Mouse (Mus musculus): Measurements from ENCODE around the gene Adgrg1. TPM values are rescaled to one million over a fixed set of nuclear protein-coding genes. Genes with fewer than 3 reads are reported as not detected.

Gene Adgrg1
- polyA plus RNA-seq, 1 experiment from 2014 or later: 7.0 TPM

GRCm38 (mm10) chr8:95041883-95042784, 67.6 kb downstream of the Adgrg1 start:
- H3K27me3 ChIP-seq: 0 out of 2 replicates have a peak, but pooled peaks cover 2% of the 10 kb centered on the region
- H3K36me3 ChIP-seq: no peaks in the 10 kb centered on the region
- 0 out of 2 replicates have a peak, but pooled peaks cover under 1% of the 10 kb centered on the region for H3K4me1 ChIP-seq (replicated peaks)
- no peak overlapping the region for H3K27ac ChIP-seq
- H3K4me2 ChIP-seq: no peak overlapping the region
- no peak overlapping the region for H3K4me3 ChIP-seq (replicated peaks)
- 65% methylated on average over 6 of the region's 6 CpGs for WGBS
- no peak overlapping the region for H3K9ac ChIP-seq (replicated peaks)
- no peak for ATAC-seq (ENCODE audit: insufficient number of reproducible peaks, insufficient read depth, low FRiP score, low TSS enrichment, low read depth)
- no peaks in the 10 kb centered on the region for H3K9me3 ChIP-seq

GRCm38 (mm10) chr8:95044811-95045210, 70.3 kb downstream of the Adgrg1 start:
- 75% methylated on average over 4 of the region's 4 CpGs for WGBS
- H3K4me3 ChIP-seq (replicated peaks): no peak overlapping the region
- H3K9me3 ChIP-seq: no peaks in the 10 kb centered on the region
- no peak overlapping the region for H3K4me2 ChIP-seq
- H3K4me1 ChIP-seq (replicated peaks): peaks cover 20% of the 10 kb centered on the region
- H3K9ac ChIP-seq (replicated peaks): no peak overlapping the region
- ATAC-seq (ENCODE audit: insufficient number of reproducible peaks, insufficient read depth, low FRiP score, low TSS enrichment, low read depth): no peak
- no peaks in the 10 kb centered on the region for H3K27me3 ChIP-seq
- H3K27ac ChIP-seq: no peak overlapping the region
- H3K36me3 ChIP-seq: no peaks in the 10 kb centered on the region

GRCm38 (mm10) chr8:95046982-95047381, 72.4 kb downstream of the Adgrg1 start:
- Histone ChIP-seq H3K4me2 (no peak overlapping the region), H3K4me1 (replicated peaks) (peaks cover 20% of the 10 kb centered on the region), H3K4me3 (replicated peaks) (no peak overlapping the region), H3K9ac (replicated peaks) (no peak overlapping the region), H3K27me3 (no peaks in the 10 kb centered on the region), H3K9me3 (no peaks in the 10 kb centered on the region), H3K36me3 (no peaks in the 10 kb centered on the region), H3K27ac (0 out of 2 replicates have a peak overlapping the region, but pooled peaks have one; percentile 1)
- WGBS: 63% methylated on average over 3 of the region's 3 CpGs
- no peak for ATAC-seq (ENCODE audit: insufficient number of reproducible peaks, insufficient read depth, low FRiP score, low TSS enrichment, low read depth)

- WGBS: 59% methylated on average over 6 of the region's 6 CpGs
- Histone ChIP-seq H3K27ac (no peak overlapping the region), H3K27me3 (no peaks in the 10 kb centered on the region)
Observed at GRCm38 (mm10) chr8:95047884-95048680, 73.5 kb downstream of the Adgrg1 start.

DNA sequence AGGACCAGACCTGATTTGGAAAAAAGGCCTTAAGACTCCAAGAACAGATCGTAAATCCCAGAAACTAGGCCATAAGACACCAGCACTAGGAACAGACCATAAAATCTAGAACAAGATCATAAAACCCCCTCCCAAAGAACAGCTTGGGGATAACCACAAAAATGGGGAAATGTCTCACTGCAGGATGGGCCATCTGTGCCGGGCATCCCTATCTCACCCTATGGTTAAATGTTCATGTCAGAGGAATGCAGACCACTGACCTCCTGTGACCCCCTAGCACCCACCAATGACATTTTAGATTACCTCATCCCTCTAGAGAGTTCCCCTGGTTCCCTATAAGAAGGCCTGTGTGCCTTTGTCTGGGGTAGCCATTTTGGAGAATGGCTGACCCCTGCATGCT, 75.1 kb downstream of the Adgrg1 start:
- no peak overlapping the region for H3K4me3 ChIP-seq (replicated peaks)
- H3K9ac ChIP-seq (replicated peaks): no peak overlapping the region
- 16% methylated on average over 2 of the region's 2 CpGs for WGBS
- peaks cover 20% of the 10 kb centered on the region for H3K4me1 ChIP-seq (replicated peaks)
- peak overlapping the region; percentile 46; the same call in 1 of the 2 replicates for H3K27ac ChIP-seq
- no peak overlapping the region for H3K4me2 ChIP-seq
- no peaks in the 10 kb centered on the region for H3K27me3 ChIP-seq
- H3K9me3 ChIP-seq: no peaks in the 10 kb centered on the region
- H3K36me3 ChIP-seq: no peaks in the 10 kb centered on the region
- no peak for ATAC-seq (ENCODE audit: insufficient number of reproducible peaks, insufficient read depth, low FRiP score, low TSS enrichment, low read depth)

More at GRCm38 (mm10) chr8:95047884-95048680, 73.5 kb downstream of the Adgrg1 start:
- Histone ChIP-seq H3K4me3 (replicated peaks) (no peak overlapping the region), H3K9ac (replicated peaks) (no peak overlapping the region), H3K4me2 (no peak overlapping the region), H3K4me1 (replicated peaks) (peaks cover 20% of the 10 kb centered on the region), H3K36me3 (no peaks in the 10 kb centered on the region), H3K9me3 (no peaks in the 10 kb centered on the region)
- no peak for ATAC-seq (ENCODE audit: insufficient number of reproducible peaks, insufficient read depth, low FRiP score, low TSS enrichment, low read depth)

DNA sequence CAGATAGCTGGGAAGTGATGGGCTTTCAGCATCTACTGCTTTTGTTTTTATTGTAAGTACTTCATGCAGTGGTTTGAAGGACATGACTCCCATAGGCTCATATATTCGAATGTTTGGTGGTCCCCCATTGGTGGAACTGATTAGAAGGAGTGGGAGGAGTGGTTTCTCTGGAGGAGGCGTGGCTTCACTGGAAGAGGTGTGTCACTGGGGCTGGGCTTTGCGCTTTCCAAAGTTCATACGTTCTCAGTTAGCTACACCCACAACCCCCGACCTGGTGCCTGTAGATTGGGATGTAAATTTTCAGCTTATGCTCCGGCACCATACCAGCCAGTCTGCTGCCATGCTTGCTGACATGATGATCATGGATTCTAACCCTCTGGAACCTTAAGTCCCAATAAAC, 79.9 kb downstream of the Adgrg1 start:
- no peaks in the 10 kb centered on the region for H3K36me3 ChIP-seq
- H3K4me3 ChIP-seq (replicated peaks): no peak overlapping the region
- H3K9me3 ChIP-seq: no peaks in the 10 kb centered on the region
- peaks cover 4% of the 10 kb centered on the region; the same call in 1 of the 2 replicates for H3K4me1 ChIP-seq (replicated peaks)
- no peak overlapping the region for H3K9ac ChIP-seq (replicated peaks)
- WGBS: 56% methylated on average over 6 of the region's 6 CpGs
- no peak overlapping the region for H3K27ac ChIP-seq
- no peak for ATAC-seq (ENCODE audit: insufficient number of reproducible peaks, insufficient read depth, low FRiP score, low TSS enrichment, low read depth)
- H3K4me2 ChIP-seq: no peak overlapping the region
- H3K27me3 ChIP-seq: 0 out of 2 replicates have a peak, but pooled peaks cover 3% of the 10 kb centered on the region

DNA sequence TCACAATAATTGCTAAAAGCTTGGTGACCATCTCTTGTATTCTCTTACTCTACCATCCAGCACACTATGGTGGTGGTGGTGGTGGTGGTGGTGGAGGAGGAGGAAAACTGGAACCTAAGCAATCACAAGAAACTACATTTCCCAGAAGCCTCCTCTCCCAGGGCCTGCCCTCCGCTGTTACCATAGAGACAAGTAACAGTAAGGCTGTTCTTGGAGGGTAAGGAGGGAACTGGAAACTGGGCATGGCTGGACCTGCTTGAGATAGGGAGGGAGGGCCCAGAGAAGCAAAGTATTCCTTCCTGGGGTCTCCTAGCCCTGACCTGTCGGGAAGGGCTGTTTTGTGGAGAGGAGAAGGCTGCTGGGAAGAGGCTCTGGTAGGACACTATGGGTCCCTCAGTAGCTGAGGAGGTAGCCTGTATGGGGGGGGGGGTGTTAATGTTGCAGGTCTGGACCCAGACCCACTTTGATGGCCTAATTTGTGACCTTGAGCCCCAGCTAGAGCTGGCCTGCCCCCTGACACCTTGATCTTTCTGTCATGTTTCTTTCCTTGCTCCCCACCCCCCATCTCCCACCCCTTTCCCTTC, 80.5 kb downstream of the Adgrg1 start, which contains the start of gene Drc7:
Gene Drc7, plus strand, starts transcription at position 177 of the 584 bp plus-strand sequence.
- no peak within 1 kb of the TSS for H3K4me2 ChIP-seq
- peak; percentile 33; the same call in 1 of the 2 replicates for ATAC-seq (ENCODE audit: insufficient number of reproducible peaks, insufficient read depth, low FRiP score, low TSS enrichment, low read depth)
- no peaks in the 10 kb centered on the region for H3K4me1 ChIP-seq (replicated peaks)
- 22% methylated on average over 2 of the region's 2 CpGs for WGBS
- 0 out of 2 replicates have a peak, but pooled peaks cover 3% of the 10 kb centered on the region for H3K27me3 ChIP-seq
- H3K27ac ChIP-seq: no peak within 1 kb of the TSS
- no peak within 1 kb of the TSS for H3K9ac ChIP-seq (replicated peaks)
- no peaks in the 10 kb centered on the region for H3K9me3 ChIP-seq
- H3K36me3 ChIP-seq: no peaks in the 10 kb centered on the region
- no peak within 1 kb of the TSS for H3K4me3 ChIP-seq (replicated peaks)

DNA sequence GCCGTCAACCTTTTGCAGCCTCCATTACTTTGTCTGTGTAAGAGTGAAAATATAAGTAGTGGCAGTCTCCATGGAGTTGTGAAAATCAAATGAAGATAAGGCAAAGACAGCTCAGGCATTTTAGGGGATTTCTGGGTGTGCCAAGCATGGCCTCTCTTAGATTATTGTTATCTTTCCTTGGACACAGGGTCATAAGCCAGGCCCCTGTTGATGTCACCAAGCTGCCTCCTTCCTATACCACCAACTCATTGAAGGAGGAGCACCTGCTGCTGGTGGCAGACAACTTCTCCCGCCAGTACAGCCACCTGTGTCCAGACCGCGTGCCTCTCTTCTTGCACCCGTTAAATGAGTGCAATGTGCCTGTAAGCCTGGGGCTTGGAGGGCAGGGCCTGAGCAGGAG, 81.9 kb downstream of the Adgrg1 start:
- H3K4me3 ChIP-seq (replicated peaks): no peak overlapping the region
- ATAC-seq (ENCODE audit: insufficient number of reproducible peaks, insufficient read depth, low FRiP score, low TSS enrichment, low read depth): no peak
- no peak overlapping the region for H3K4me2 ChIP-seq
- H3K4me1 ChIP-seq (replicated peaks): no peaks in the 10 kb centered on the region
- no peak overlapping the region for H3K9ac ChIP-seq (replicated peaks)
- 85% methylated on average over 5 of the region's 5 CpGs for WGBS
- H3K9me3 ChIP-seq: no peaks in the 10 kb centered on the region
- H3K27me3 ChIP-seq: 0 out of 2 replicates have a peak, but pooled peaks cover 3% of the 10 kb centered on the region
- no peaks in the 10 kb centered on the region for H3K36me3 ChIP-seq
- H3K27ac ChIP-seq: no peak overlapping the region

- H3K9ac ChIP-seq (replicated peaks): no peak overlapping the region
- no peaks in the 10 kb centered on the region for H3K4me1 ChIP-seq (replicated peaks)
- no peak overlapping the region for H3K27ac ChIP-seq
- no peak overlapping the region for H3K4me3 ChIP-seq (replicated peaks)
- H3K36me3 ChIP-seq: no peaks in the 10 kb centered on the region
- 74% methylated on average over 6 of the region's 6 CpGs for WGBS
- no peaks in the 10 kb centered on the region for H3K9me3 ChIP-seq
- no peak overlapping the region for H3K4me2 ChIP-seq
- 0 out of 2 replicates have a peak, but pooled peaks cover 3% of the 10 kb centered on the region for H3K27me3 ChIP-seq
- no peak for ATAC-seq (ENCODE audit: insufficient number of reproducible peaks, insufficient read depth, low FRiP score, low TSS enrichment, low read depth)
Observed at GRCm38 (mm10) chr8:95058661-95059060, 84.1 kb downstream of the Adgrg1 start.

DNA sequence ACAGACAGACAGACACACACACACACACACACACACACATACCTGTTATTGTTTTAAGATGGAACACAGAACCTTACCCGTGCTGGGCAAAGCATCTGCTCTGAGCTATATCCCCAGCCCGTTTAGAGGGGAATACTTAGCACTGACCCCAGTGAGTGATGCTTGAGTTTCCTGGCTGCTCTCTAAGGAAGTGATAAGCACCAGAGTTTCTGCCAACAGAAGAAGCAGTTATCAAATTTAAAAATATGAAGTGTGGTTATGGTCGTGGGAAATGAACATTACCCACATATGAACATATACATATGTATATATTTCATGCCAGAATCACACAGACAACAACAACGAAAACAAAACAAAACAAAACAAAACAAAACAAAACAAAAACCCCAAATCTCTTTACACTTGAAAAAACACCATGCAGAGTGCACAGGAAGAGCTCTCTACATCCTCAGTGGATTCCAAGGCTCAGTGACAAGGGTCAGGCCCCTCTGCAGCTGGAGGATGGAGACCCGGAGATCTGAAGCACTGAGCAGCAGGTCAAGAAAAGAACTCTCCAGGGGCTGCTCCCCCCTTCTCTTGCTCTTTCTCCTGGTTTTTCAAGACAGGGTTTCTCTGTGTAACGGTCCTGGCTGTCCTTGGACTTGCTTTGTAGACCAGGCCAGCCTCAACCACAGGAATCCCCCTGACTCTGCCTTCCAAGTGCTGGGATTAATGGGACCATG, 85.4 kb downstream of the Adgrg1 start:
- Histone ChIP-seq H3K4me2 (no peak overlapping the region), H3K36me3 (no peaks in the 10 kb centered on the region), H3K9me3 (no peaks in the 10 kb centered on the region), H3K27me3 (0 out of 2 replicates have a peak, but pooled peaks cover 3% of the 10 kb centered on the region), H3K9ac (replicated peaks) (no peak overlapping the region), H3K4me3 (replicated peaks) (no peak overlapping the region), H3K4me1 (replicated peaks) (no peaks in the 10 kb centered on the region), H3K27ac (no peak overlapping the region)
- 74% methylated on average over 6 of the region's 6 CpGs for WGBS
- no peak for ATAC-seq (ENCODE audit: insufficient number of reproducible peaks, insufficient read depth, low FRiP score, low TSS enrichment, low read depth)

Data from limb, embryonic 12.5 days (tissue).